ENCODE assay signal across 9 mouse cellular contexts in the genomic region with DNA sequence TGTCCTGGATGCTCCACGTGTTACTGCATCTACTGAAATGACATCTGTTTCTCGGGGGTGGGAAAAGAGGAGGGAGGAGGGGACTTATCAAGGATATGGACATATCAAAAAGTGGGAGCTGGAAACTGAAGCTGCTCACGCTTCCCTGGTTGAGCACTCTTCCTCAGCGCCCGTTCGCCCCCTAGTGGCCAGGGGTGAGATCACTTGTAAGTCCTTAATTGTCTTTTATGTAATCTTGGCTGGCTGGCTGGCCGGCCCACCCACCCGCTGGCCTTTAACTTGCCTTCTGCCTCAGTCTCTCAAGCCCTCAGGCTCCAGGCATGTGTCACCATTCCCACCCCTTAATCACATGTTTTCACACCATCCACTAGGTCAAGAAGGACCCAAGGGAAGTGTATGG. TPM values are rescaled to one million over a fixed set of nuclear protein-coding genes. Genes with fewer than 3 reads are reported as not detected.
DNase-seq lines count a peak whose midpoint lies in the region; ATAC-seq lines count a peak whose summit lies in the region.
"Had no signal": no experiment of that assay in that cellular context is flagged by ENCODE, and none has a peak within 500 bp of the region (broad histone marks: within the 10 kb centered on the region; RNA-seq: fewer than 3 reads in every experiment).

No protein-coding gene starts in this region.

- no peak overlapping the region for H3K27ac ChIP-seq in hindbrain, embryonic 10.5 days
- H3K27ac ChIP-seq in hindbrain, embryonic 12.5 days, result no peak overlapping the region
- H3K27ac ChIP-seq in forebrain, embryonic 12.5 days, result peak overlapping the region; percentile 42; the same call in 1 of the 2 replicates
- H3K27ac ChIP-seq in midbrain, embryonic 15.5 days, result 0 out of 2 replicates have a peak overlapping the region, but pooled peaks have one; percentile 4

- H3K4me3 ChIP-seq in hindbrain, embryonic 10.5 days, result no peak overlapping the region
- no peak overlapping the region for H3K4me3 ChIP-seq in hindbrain, embryonic 12.5 days
- H3K4me3 ChIP-seq in forebrain, embryonic 12.5 days (replicated peaks), result no peak overlapping the region
- no peak overlapping the region for H3K4me3 ChIP-seq in midbrain, embryonic 15.5 days

- H3K9me3 ChIP-seq in hindbrain, embryonic 10.5 days, result no peaks in the 10 kb centered on the region
- H3K9me3 ChIP-seq in hindbrain, embryonic 12.5 days (replicated peaks), result no peaks in the 10 kb centered on the region
- H3K9me3 ChIP-seq in forebrain, embryonic 12.5 days, result no peaks in the 10 kb centered on the region
- H3K9me3 ChIP-seq in midbrain, embryonic 15.5 days, result no peaks in the 10 kb centered on the region

- no peak overlapping the region for H3K9ac ChIP-seq in hindbrain, embryonic 12.5 days
- H3K9ac ChIP-seq in forebrain, embryonic 12.5 days, result no peak overlapping the region; the same call in 1 of the 2 replicates
- no peak overlapping the region for H3K9ac ChIP-seq in midbrain, embryonic 15.5 days

- 2% methylated on average over 8 of the region's 8 CpGs for WGBS in hindbrain, embryonic 10.5 days
- under 1% methylated on average over 8 of the region's 8 CpGs for WGBS in hindbrain, embryonic 12.5 days
- WGBS in forebrain, embryonic 12.5 days, result 3% methylated on average over 8 of the region's 8 CpGs
- WGBS in midbrain, embryonic 15.5 days, result 3% methylated on average over 8 of the region's 8 CpGs

- peaks cover 97% of the 10 kb centered on the region for H3K36me3 ChIP-seq in hindbrain, embryonic 10.5 days
- peaks cover 66% of the 10 kb centered on the region for H3K36me3 ChIP-seq in hindbrain, embryonic 12.5 days
- peaks cover 69% of the 10 kb centered on the region for H3K36me3 ChIP-seq in forebrain, embryonic 12.5 days (replicated peaks)
- H3K36me3 ChIP-seq in midbrain, embryonic 15.5 days (replicated peaks), result peaks cover 36% of the 10 kb centered on the region

- peak; percentile 87 for DNase-seq in hindbrain, embryonic 10.5 days (ENCODE audit: low spot score)
- DNase-seq in c-Kit-positive CD71-negative TER-119-negative erythroid progenitor cells, embryonic 14.5 days (ENCODE audit: low read depth), result peak; percentile 74
- DNase-seq in left cerebral cortex, adult 8-10 months (ENCODE audit: low spot score in 2 of 2), result peak; percentile 76 to 87
- peak; percentile 50 to 68 for DNase-seq in spleen, postnatal 14 days (ENCODE audit: low spot score in 2 of 2)

- H3K27me3 ChIP-seq in hindbrain, embryonic 10.5 days (ENCODE audit: insufficient read depth, poor library complexity, severe bottlenecking), result peaks cover 34% of the 10 kb centered on the region
- no peaks in the 10 kb centered on the region for H3K27me3 ChIP-seq in hindbrain, embryonic 12.5 days
- peaks cover 51% of the 10 kb centered on the region for H3K27me3 ChIP-seq in forebrain, embryonic 12.5 days
- no peaks in the 10 kb centered on the region for H3K27me3 ChIP-seq in midbrain, embryonic 15.5 days (replicated peaks)

- H3K4me2 ChIP-seq in hindbrain, embryonic 12.5 days (replicated peaks), result no peak overlapping the region
- H3K4me2 ChIP-seq in forebrain, embryonic 12.5 days, result no peak overlapping the region
- H3K4me2 ChIP-seq in midbrain, embryonic 15.5 days, result no peak overlapping the region

- ATAC-seq in hindbrain, embryonic 12.5 days (ENCODE audit: low FRiP score), result no peak
- no peak; the same call in 1 of the 2 replicates for ATAC-seq in forebrain, embryonic 12.5 days (ENCODE audit: low FRiP score)
- peak; percentile 29 to 55; a peak in 3 of 4 replicates for ATAC-seq in hematopoietic stem cell, adult 5-6 weeks (replicated peaks in 1 of 2; ENCODE audit: insufficient read depth in 1 of 2, low FRiP score in 2 of 2, low TSS enrichment in 1 of 2, low read depth in 1 of 2, poor library complexity in 2 of 2, severe bottlenecking in 2 of 2)
- ATAC-seq in midbrain, embryonic 15.5 days (replicated peaks), result no peak; the same call in 1 of the 2 replicates

- peaks cover 64% of the 10 kb centered on the region for H3K4me1 ChIP-seq in hindbrain, embryonic 10.5 days (replicated peaks)
- peaks cover 60% of the 10 kb centered on the region for H3K4me1 ChIP-seq in hindbrain, embryonic 12.5 days
- H3K4me1 ChIP-seq in forebrain, embryonic 12.5 days, result peaks cover 65% of the 10 kb centered on the region
- peaks cover 38% of the 10 kb centered on the region for H3K4me1 ChIP-seq in midbrain, embryonic 15.5 days

RNA-seq across cellular contexts. Expression of gene Agap3, which starts 34.1 kb away (rescaled TPM):
- 31.9 and 36.5 TPM in 2 replicates for polyA plus RNA-seq in hindbrain, embryonic 10.5 days (2016; fragmentation: Nextera tagmentation; extraction: Ambion mirVana)
- 83.7 and 86.2 TPM in 2 replicates for polyA plus RNA-seq in hindbrain, embryonic 12.5 days (2016; fragmentation: Nextera tagmentation; extraction: Ambion mirVana)
- 41.1 and 61.2 TPM in 2 replicates for polyA plus RNA-seq in forebrain, embryonic 12.5 days (2016; fragmentation: Nextera tagmentation; extraction: Ambion mirVana)
- total RNA-seq in hematopoietic stem cell, adult 5-6 weeks (2017), result 32.4 and 37.8 TPM in 2 replicates
- 100 to 1,000 TPM; 521 to 543 (median 525) TPM for total RNA-seq in left cerebral cortex, adult 8-10 months (2022)
- 122 and 124 TPM in 2 replicates for polyA plus RNA-seq in midbrain, embryonic 15.5 days (2015; fragmentation: Nextera tagmentation; extraction: Ambion mirVana)

RNA-seq across cellular contexts. Expression of gene Tmub1, which starts 38.4 kb away (rescaled TPM):
- 32.7 and 38.4 TPM in 2 replicates for polyA plus RNA-seq in hindbrain, embryonic 10.5 days (2016; fragmentation: Nextera tagmentation; extraction: Ambion mirVana)
- 32.6 and 36.7 TPM in 2 replicates for polyA plus RNA-seq in hindbrain, embryonic 12.5 days (2016; fragmentation: Nextera tagmentation; extraction: Ambion mirVana)
- 28.6 and 30.7 TPM in 2 replicates for polyA plus RNA-seq in forebrain, embryonic 12.5 days (2016; fragmentation: Nextera tagmentation; extraction: Ambion mirVana)
- 16.1 and 16.3 TPM in 2 replicates for total RNA-seq in hematopoietic stem cell, adult 5-6 weeks (2017)
- total RNA-seq in left cerebral cortex, adult 8-10 months (2022), result 10 to 100 TPM; 24.2 to 30.3 (median 27.3) TPM
- polyA plus RNA-seq in midbrain, embryonic 15.5 days (2015; fragmentation: Nextera tagmentation; extraction: Ambion mirVana), result 62.9 and 63.7 TPM in 2 replicates

RNA-seq across cellular contexts. Expression of gene Gbx1, which starts 40.9 kb away (rescaled TPM):
- 1.3 and 1.5 TPM in 2 replicates for polyA plus RNA-seq in hindbrain, embryonic 10.5 days (2016; fragmentation: Nextera tagmentation; extraction: Ambion mirVana)
- 5.6 and 6.7 TPM in 2 replicates for polyA plus RNA-seq in hindbrain, embryonic 12.5 days (2016; fragmentation: Nextera tagmentation; extraction: Ambion mirVana)
- polyA plus RNA-seq in forebrain, embryonic 12.5 days (2016; fragmentation: Nextera tagmentation; extraction: Ambion mirVana), result 1.1 and 1.2 TPM in 2 replicates
- total RNA-seq in hematopoietic stem cell, adult 5-6 weeks (2017), result not detected in 2 replicates
- total RNA-seq in left cerebral cortex, adult 8-10 months (2022), result 1 to 10 TPM in 3 of 4 experiments, under 1 TPM in 1; 0.65 to 1.4 (median 1.2) TPM
- 0.29 and 0.44 TPM in 2 replicates for polyA plus RNA-seq in midbrain, embryonic 15.5 days (2015; fragmentation: Nextera tagmentation; extraction: Ambion mirVana)
- total RNA-seq: neutrophil, adult 5-6 weeks had no signal

RNA-seq across cellular contexts. Expression of gene Fastk, which starts 41.0 kb away (rescaled TPM):
- 114 and 127 TPM in 2 replicates for polyA plus RNA-seq in hindbrain, embryonic 10.5 days (2016; fragmentation: Nextera tagmentation; extraction: Ambion mirVana)
- 109 and 113 TPM in 2 replicates for polyA plus RNA-seq in hindbrain, embryonic 12.5 days (2016; fragmentation: Nextera tagmentation; extraction: Ambion mirVana)
- 97.1 and 102 TPM in 2 replicates for polyA plus RNA-seq in forebrain, embryonic 12.5 days (2016; fragmentation: Nextera tagmentation; extraction: Ambion mirVana)
- 14.8 and 29.4 TPM in 2 replicates for total RNA-seq in hematopoietic stem cell, adult 5-6 weeks (2017)
- 100 to 1,000 TPM; 128 to 142 (median 135) TPM for total RNA-seq in left cerebral cortex, adult 8-10 months (2022)
- 96.6 and 104 TPM in 2 replicates for polyA plus RNA-seq in midbrain, embryonic 15.5 days (2015; fragmentation: Nextera tagmentation; extraction: Ambion mirVana)

RNA-seq across cellular contexts. Expression of gene Asb10, which starts 54.7 kb away (rescaled TPM):
- 0.17 TPM in 1 of 2 replicates, not detected in the other for polyA plus RNA-seq in hindbrain, embryonic 10.5 days (2016; fragmentation: Nextera tagmentation; extraction: Ambion mirVana)
- 0.32 and 0.42 TPM in 2 replicates for polyA plus RNA-seq in hindbrain, embryonic 12.5 days (2016; fragmentation: Nextera tagmentation; extraction: Ambion mirVana)
- polyA plus RNA-seq in forebrain, embryonic 12.5 days (2016; fragmentation: Nextera tagmentation; extraction: Ambion mirVana), result 0.10 TPM in 1 of 2 replicates, not detected in the other
- not detected in 2 replicates for total RNA-seq in hematopoietic stem cell, adult 5-6 weeks (2017)
- total RNA-seq in left cerebral cortex, adult 8-10 months (2022), result 1 to 10 TPM in 2 of 4 experiments, under 1 TPM in 2; 0.65 to 4.1 (median 2.1) TPM
- polyA plus RNA-seq in midbrain, embryonic 15.5 days (2015; fragmentation: Nextera tagmentation; extraction: Ambion mirVana), result 0.06 and 0.11 TPM in 2 replicates
- total RNA-seq: neutrophil, adult 5-6 weeks had no signal

Comparison
In these comparisons a context has a peak if more than half of its experiments do, and no peak if none do; other contexts are left out.
1. H3K27ac ChIP-seq: peak in forebrain, embryonic 12.5 days (single experiment) and midbrain, embryonic 15.5 days (single experiment); none in hindbrain, embryonic 10.5 days (single experiment) and hindbrain, embryonic 12.5 days (single experiment).
2. ATAC-seq: peak in hematopoietic stem cell, adult 5-6 weeks (2 of 2); none in hindbrain, embryonic 12.5 days (single experiment), forebrain, embryonic 12.5 days (single experiment) and midbrain, embryonic 15.5 days (single experiment).
3. Peak in every context shown above with its lines, with median percentiles within 50 percentile points of each other: DNase-seq.